Mouse (Mus musculus): Measurements from ENCODE around the gene AW011738. TPM values are rescaled to one million over a fixed set of nuclear protein-coding genes. Genes with fewer than 3 reads are reported as not detected.

The AW011738 gene
- polyA plus RNA-seq, 1 experiment: 0.15 TPM

DNA sequence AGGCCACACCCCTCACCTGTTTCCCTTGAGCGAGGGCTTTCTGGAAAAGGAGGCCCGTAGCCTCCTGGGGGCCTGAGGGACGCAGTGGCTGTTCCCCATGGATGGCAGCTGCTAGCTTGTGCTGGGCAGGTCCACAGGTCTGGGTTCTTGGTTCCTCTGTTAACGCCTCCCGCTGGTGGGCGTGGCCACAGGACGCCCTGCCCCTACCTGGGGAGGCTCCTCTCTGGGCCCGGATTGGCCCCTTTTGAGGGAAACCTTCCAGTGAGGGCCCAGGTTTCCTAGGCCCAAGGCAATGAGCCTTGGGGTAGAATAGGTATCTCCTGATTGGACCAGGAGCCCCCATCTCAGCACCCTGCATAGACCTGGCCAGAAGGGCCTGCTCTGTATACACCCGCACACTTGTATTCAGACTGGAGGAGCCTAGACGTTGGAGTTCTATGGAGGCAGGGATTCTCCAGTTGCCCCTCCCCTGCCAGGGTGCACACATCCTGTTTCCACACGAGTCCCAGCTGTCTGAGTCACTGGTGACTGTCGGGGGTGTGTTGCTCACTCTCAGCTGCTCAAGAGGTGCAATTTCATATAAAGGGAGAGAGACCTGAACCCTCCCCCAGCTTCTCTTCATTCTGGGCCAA lies 25.4 kb downstream of the AW011738 start:
- H3K9me3 ChIP-seq (ENCODE audit: control insufficient read depth, low read length): no peaks in the 10 kb centered on the region
- TF ChIP-seq TAL1 (IDR thresholded peaks at IDR 0.05; ENCODE audit: low read length) (no peak), GATA1 (IDR thresholded peaks at IDR 0.05; ENCODE audit: low read length) (no peak)
- peaks cover 28% of the 10 kb centered on the region for H3K4me1 ChIP-seq (ENCODE audit: control insufficient read depth)

GRCm38 (mm10) chr4:156234021-156234501 lies 31.0 kb downstream of the AW011738 start:
- no peaks in the 10 kb centered on the region for H3K9me3 ChIP-seq (ENCODE audit: control insufficient read depth, low read length)
- H3K27me3 ChIP-seq (ENCODE audit: control insufficient read depth): no peaks in the 10 kb centered on the region
- H3K4me3 ChIP-seq (replicated peaks): peak overlapping the region; percentile 82
- H3K36me3 ChIP-seq (ENCODE audit: control insufficient read depth): peaks cover 70% of the 10 kb centered on the region
- H3K4me1 ChIP-seq (ENCODE audit: control insufficient read depth): peaks cover 54% of the 10 kb centered on the region
- TF ChIP-seq TAL1 (IDR thresholded peaks at IDR 0.05; ENCODE audit: low read length) (no peak), GATA1 (IDR thresholded peaks at IDR 0.05; ENCODE audit: low read length) (no peak)

More for the DNA sequence above, 25.4 kb downstream of the AW011738 start:
- no peak overlapping the region for H3K4me3 ChIP-seq (replicated peaks)
- peaks cover 46% of the 10 kb centered on the region for H3K36me3 ChIP-seq (ENCODE audit: control insufficient read depth)
- no peaks in the 10 kb centered on the region for H3K27me3 ChIP-seq (ENCODE audit: control insufficient read depth)

DNA sequence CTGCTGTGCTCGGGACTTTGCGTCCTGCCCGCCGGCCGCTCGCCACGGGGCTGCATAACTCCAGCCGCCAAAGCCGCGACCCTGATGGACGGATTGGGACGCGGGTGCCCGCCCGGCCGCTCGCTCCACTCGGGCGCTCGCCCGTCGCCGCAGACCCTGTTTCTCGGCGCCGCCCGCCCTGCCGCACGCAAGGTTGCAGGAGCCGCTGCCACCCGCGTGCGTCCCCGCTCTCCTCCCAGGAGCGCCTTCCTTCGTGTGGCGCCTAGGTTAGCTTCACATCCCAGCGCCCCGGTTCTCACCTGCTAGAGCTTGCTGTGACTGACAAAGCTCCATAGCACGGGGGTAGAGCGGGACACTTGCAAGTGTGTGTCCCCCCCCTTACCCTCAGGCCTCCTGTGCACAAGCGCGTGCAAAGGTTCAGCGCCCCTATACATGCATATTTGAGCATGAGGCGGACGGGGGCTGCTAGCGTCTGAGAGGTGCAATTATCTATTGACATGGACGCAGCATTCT lies 31.7 kb downstream of the AW011738 start, which contains the start of gene Plekhn1:
Plekhn1 (minus strand) TSS at position 157 of the 513 bp plus-strand sequence.
- no peaks in the 10 kb centered on the region for H3K9me3 ChIP-seq (ENCODE audit: control insufficient read depth, low read length)
- H3K36me3 ChIP-seq (ENCODE audit: control insufficient read depth): peaks cover 70% of the 10 kb centered on the region
- H3K4me3 ChIP-seq (replicated peaks): peak within 1 kb of the TSS; percentile 82
- peaks cover 59% of the 10 kb centered on the region for H3K4me1 ChIP-seq (ENCODE audit: control insufficient read depth)
- TF ChIP-seq GATA1 (IDR thresholded peaks at IDR 0.05; ENCODE audit: low read length): no peak
- TF ChIP-seq TAL1 (IDR thresholded peaks at IDR 0.05; ENCODE audit: low read length): no peak
- H3K27me3 ChIP-seq (ENCODE audit: control insufficient read depth): no peaks in the 10 kb centered on the region

DNA sequence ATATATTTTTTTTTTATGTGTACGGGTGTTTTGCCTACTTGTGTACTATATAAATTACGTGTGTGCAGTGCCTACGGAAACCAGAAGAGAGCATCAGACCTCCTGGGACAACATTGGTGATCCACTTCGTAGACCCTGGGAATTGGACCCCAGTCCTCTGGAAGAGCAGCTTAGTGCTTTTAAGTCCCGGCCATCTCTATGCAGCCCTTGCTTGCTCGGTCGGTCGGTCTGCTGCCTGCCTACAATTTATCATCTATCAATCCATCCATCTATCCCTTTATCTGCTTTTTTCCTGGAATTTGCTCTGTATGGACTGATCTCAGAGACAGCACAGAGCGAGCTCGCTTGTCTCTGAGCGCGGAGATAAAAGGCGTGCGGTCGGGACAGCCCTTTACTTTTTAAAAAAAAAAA lies 32.3 kb downstream of the AW011738 start:
- TF ChIP-seq GATA1 (IDR thresholded peaks at IDR 0.05; ENCODE audit: low read length) (no peak), TAL1 (IDR thresholded peaks at IDR 0.05; ENCODE audit: low read length) (no peak)
- Histone ChIP-seq H3K4me1 (ENCODE audit: control insufficient read depth) (peaks cover 62% of the 10 kb centered on the region), H3K4me3 (replicated peaks) (peak overlapping the region; percentile 82), H3K9me3 (ENCODE audit: control insufficient read depth, low read length) (no peaks in the 10 kb centered on the region), H3K27me3 (ENCODE audit: control insufficient read depth) (no peaks in the 10 kb centered on the region), H3K36me3 (ENCODE audit: control insufficient read depth) (peaks cover 70% of the 10 kb centered on the region)

GRCm38 (mm10) chr4:156235808-156236533 lies 32.9 kb downstream of the AW011738 start, which contains the start of gene Noc2l:
TSS of gene Noc2l (plus strand) at chr4:156236010.
- peaks cover 70% of the 10 kb centered on the region for H3K36me3 ChIP-seq (ENCODE audit: control insufficient read depth)
- H3K27me3 ChIP-seq (ENCODE audit: control insufficient read depth): no peaks in the 10 kb centered on the region
- peak within 1 kb of the TSS; percentile 82 for H3K4me3 ChIP-seq (replicated peaks)
- H3K4me1 ChIP-seq (ENCODE audit: control insufficient read depth): peaks cover 63% of the 10 kb centered on the region
- no peak for TF ChIP-seq GATA1 (IDR thresholded peaks at IDR 0.05; ENCODE audit: low read length)
- TF ChIP-seq TAL1 (IDR thresholded peaks at IDR 0.05; ENCODE audit: low read length): no peak
- H3K9me3 ChIP-seq (ENCODE audit: control insufficient read depth, low read length): no peaks in the 10 kb centered on the region

GRCm38 (mm10) chr4:156236651-156237447 lies 33.7 kb downstream of the AW011738 start:
- peak overlapping the region; percentile 82 for H3K4me3 ChIP-seq (replicated peaks)
- no peaks in the 10 kb centered on the region for H3K27me3 ChIP-seq (ENCODE audit: control insufficient read depth)
- H3K4me1 ChIP-seq (ENCODE audit: control insufficient read depth): peaks cover 70% of the 10 kb centered on the region
- no peaks in the 10 kb centered on the region for H3K9me3 ChIP-seq (ENCODE audit: control insufficient read depth, low read length)
- peaks cover 70% of the 10 kb centered on the region for H3K36me3 ChIP-seq (ENCODE audit: control insufficient read depth)
- TF ChIP-seq GATA1 (IDR thresholded peaks at IDR 0.05; ENCODE audit: low read length) (no peak), TAL1 (IDR thresholded peaks at IDR 0.05; ENCODE audit: low read length) (no peak)

GRCm38 (mm10) chr4:156249567-156249966 lies 46.5 kb downstream of the AW011738 start:
- Histone ChIP-seq H3K27me3 (ENCODE audit: control insufficient read depth) (peaks cover 4% of the 10 kb centered on the region), H3K36me3 (ENCODE audit: control insufficient read depth) (peaks cover 85% of the 10 kb centered on the region), H3K9me3 (ENCODE audit: control insufficient read depth, low read length) (no peaks in the 10 kb centered on the region), H3K4me1 (ENCODE audit: control insufficient read depth) (peaks cover 75% of the 10 kb centered on the region), H3K4me3 (replicated peaks) (no peak overlapping the region)
- TF ChIP-seq TAL1 (IDR thresholded peaks at IDR 0.05; ENCODE audit: low read length) (no peak), GATA1 (IDR thresholded peaks at IDR 0.05; ENCODE audit: low read length) (no peak)

- peak overlapping the region; percentile 65 for H3K4me3 ChIP-seq (replicated peaks)
- peaks cover 17% of the 10 kb centered on the region for H3K27me3 ChIP-seq (ENCODE audit: control insufficient read depth)
- peaks cover 83% of the 10 kb centered on the region for H3K4me1 ChIP-seq (ENCODE audit: control insufficient read depth)
- H3K9me3 ChIP-seq (ENCODE audit: control insufficient read depth, low read length): no peaks in the 10 kb centered on the region
- H3K36me3 ChIP-seq (ENCODE audit: control insufficient read depth): peaks cover 70% of the 10 kb centered on the region
- no peak for TF ChIP-seq GATA1 (IDR thresholded peaks at IDR 0.05; ENCODE audit: low read length)
Measured at GRCm38 (mm10) chr4:156251081-156251480, 48.0 kb downstream of the AW011738 start.
